Mouse (Mus musculus) liver, postnatal 0 days (tissue): Measurements from ENCODE around the gene Gcc1. TPM values are rescaled to one million over a fixed set of nuclear protein-coding genes. Genes with fewer than 3 reads are reported as not detected.

Experiments used
- ATAC-seq: fragments of 200-750 bp; cut with Nextera tagmentation; 2 replicates; pipeline ENCODE4 v1.8.0; 2017; ENCODE audit warnings: mild to moderate bottlenecking, moderate library complexity
- DNase-seq: peaks from one replicate; pipeline ENCODE4 v3.0.0-alpha.2; 2016
- H3K27ac ChIP-seq: fragments of 300-500 bp; sonication (generic); 2 replicates; pipeline ENCODE4 v1.5.1; 2014; ENCODE audit warnings: antibody characterized with exemption, moderate library complexity, mild to moderate bottlenecking, low read depth
- H3K27me3 ChIP-seq: fragments of 300-500 bp; sonication (generic); 2 replicates; pipeline ENCODE4 v1.6.1; 2014; ENCODE audit warnings: low read length, control low read depth, mixed read lengths; ENCODE audit not compliant: insufficient read depth
- H3K36me3 ChIP-seq: fragments of 300-500 bp; sonication (generic); replicated peaks from 2 replicates; pipeline ENCODE4 v1.6.1; 2014; ENCODE audit warnings: mild to moderate bottlenecking, control low read depth, low read length, moderate library complexity, mixed read lengths; ENCODE audit not compliant: insufficient read depth
- H3K4me1 ChIP-seq: fragments of 300-500 bp; sonication (generic); 2 replicates; pipeline ENCODE4 v1.6.1; 2014; ENCODE audit warnings: antibody characterized with exemption, mild to moderate bottlenecking, control low read depth; ENCODE audit not compliant: insufficient read depth
- H3K4me2 ChIP-seq: fragments of 300-500 bp; sonication (generic); 2 replicates; pipeline ENCODE4 v1.6.1; 2014; ENCODE audit warnings: low read depth, mild to moderate bottlenecking, low read length, moderate library complexity, mixed read lengths
- H3K4me3 ChIP-seq: fragments of 300-500 bp; sonication (generic); 2 replicates; pipeline ENCODE4 v1.5.1; 2014; ENCODE audit warnings: low read depth, low read length
- H3K9ac ChIP-seq: fragments of 300-500 bp; sonication (generic); replicated peaks from 2 replicates; pipeline ENCODE4 v1.6.1; 2014; ENCODE audit warnings: mild to moderate bottlenecking, moderate library complexity
- H3K9me3 ChIP-seq: fragments of 300-500 bp; sonication (generic); 2 replicates; pipeline ENCODE4 v1.6.1; 2016; ENCODE audit warnings: mild to moderate bottlenecking, control low read depth, low read length, mixed read lengths
- CTCF ChIP-seq: sonication (generic); IDR thresholded peaks from 2 replicates; pipeline ENCODE4 v1.5.1; 2016; ENCODE audit warnings: antibody characterized with exemption, low read depth
- EP300 ChIP-seq: IDR thresholded peaks from 2 replicates; pipeline ENCODE4 v1.6.1; 2016; ENCODE audit warnings: antibody characterized with exemption, low read depth, mild to moderate bottlenecking
- WGBS: fragments of 180-500 bp; shearing (Covaris S2); extraction: QIAGEN DNeasy Blood & Tissue Kit; methylation state at CpG from one replicate; pipeline ENCODE4 v1.1.7; 2014; ENCODE audit not compliant: insufficient replicate concordance; 5-methylcytosine and 5-hydroxymethylcytosine counted together
- polyA plus RNA-seq: library from polyadenylated mRNA; unstranded; fragments of >200 nt; fragmentation: Nextera tagmentation; extraction: Ambion mirVana; gene quantifications from 2 replicates; pipeline ENCODE4 v1.2.1, GENCODE M21; 2015

Gcc1 gene
- polyA plus RNA-seq, 1 experiment from 2014 or later: 2.9 TPM

GRCm38 (mm10) chr6:28431538-28431855, 3.3 kb upstream of the Gcc1 start:
- H3K4me2 ChIP-seq: no peak overlapping the region
- H3K4me1 ChIP-seq: peaks cover 5% of the 10 kb centered on the region; the same call in 1 of the 2 replicates
- peaks cover 7% of the 10 kb centered on the region for H3K36me3 ChIP-seq
- no peak overlapping the region for H3K4me3 ChIP-seq
- no peaks in the 10 kb centered on the region for H3K27me3 ChIP-seq
- no peak for TF ChIP-seq CTCF
- TF ChIP-seq EP300: no peak
- no peak for DNase-seq
- H3K9me3 ChIP-seq: no peaks in the 10 kb centered on the region
- WGBS: 55% methylated on average over 6 of the region's 6 CpGs
- no peak for ATAC-seq
- no peak overlapping the region for H3K27ac ChIP-seq
- H3K9ac ChIP-seq: no peak overlapping the region

- H3K36me3 ChIP-seq: peaks cover 12% of the 10 kb centered on the region
- ATAC-seq (no peak), DNase-seq (peak; percentile 21)
- TF ChIP-seq CTCF (no peak), EP300 (no peak)
- H3K4me1 ChIP-seq: peaks cover 8% of the 10 kb centered on the region
- H3K27me3 ChIP-seq: no peaks in the 10 kb centered on the region
- no peak overlapping the region for H3K4me2 ChIP-seq
- no peak overlapping the region for H3K27ac ChIP-seq
- WGBS: 69% methylated on average over 10 of the region's 10 CpGs
- H3K9me3 ChIP-seq: no peaks in the 10 kb centered on the region
- H3K4me3 ChIP-seq: no peak overlapping the region
- H3K9ac ChIP-seq: no peak overlapping the region
These were observed 2.8 kb upstream of the Gcc1 start for GRCm38 (mm10) chr6:28430795-28431537.

GRCm38 (mm10) chr6:28429870-28430269, 1.7 kb upstream of the Gcc1 start:
- H3K27ac ChIP-seq: no peak overlapping the region
- peaks cover 18% of the 10 kb centered on the region for H3K36me3 ChIP-seq
- H3K9ac ChIP-seq: no peak overlapping the region
- no peaks in the 10 kb centered on the region for H3K27me3 ChIP-seq
- 85% methylated on average over 11 of the region's 11 CpGs for WGBS
- ATAC-seq (no peak), DNase-seq (no peak)
- TF ChIP-seq EP300 (no peak), CTCF (no peak)
- H3K4me2 ChIP-seq: no peak overlapping the region
- H3K4me1 ChIP-seq: peaks cover 16% of the 10 kb centered on the region
- H3K9me3 ChIP-seq: no peaks in the 10 kb centered on the region
- H3K4me3 ChIP-seq: no peak overlapping the region

GRCm38 (mm10) chr6:28427096-28427839, 922 bp downstream of the Gcc1 start, which contains the start of gene Fscn3:
TSS of gene Fscn3 (plus strand) at chr6:28427789.
- WGBS: 78% methylated on average over 3 of the region's 3 CpGs
- Histone ChIP-seq H3K36me3 (peaks cover 18% of the 10 kb centered on the region), H3K27me3 (no peaks in the 10 kb centered on the region), H3K9ac (no peak within 1 kb of the TSS), H3K27ac (no peak within 1 kb of the TSS), H3K4me2 (no peak within 1 kb of the TSS), H3K4me1 (peaks cover 24% of the 10 kb centered on the region), H3K9me3 (no peaks in the 10 kb centered on the region), H3K4me3 (no peak within 1 kb of the TSS)
- TF ChIP-seq CTCF (no peak), EP300 (no peak)
- ATAC-seq (no peak), DNase-seq (no peak)

GRCm38 (mm10) chr6:28425019-28425418, 3.2 kb downstream of the Gcc1 start:
- TF ChIP-seq CTCF (no peak), EP300 (no peak)
- Histone ChIP-seq H3K9me3 (no peaks in the 10 kb centered on the region), H3K27ac (peak overlapping the region; percentile 91; the same call in 1 of the 2 replicates), H3K4me3 (peak overlapping the region; percentile 98), H3K36me3 (peaks cover 18% of the 10 kb centered on the region), H3K9ac (peak overlapping the region; percentile 98), H3K4me1 (peaks cover 37% of the 10 kb centered on the region), H3K4me2 (peak overlapping the region; percentile 75), H3K27me3 (no peaks in the 10 kb centered on the region)
- 61% methylated on average over 6 of the region's 6 CpGs for WGBS
- no peak for ATAC-seq
- DNase-seq: no peak
